Mouse (Mus musculus): ENCODE data around the gene Abcd4. TPM values are rescaled to one million over a fixed set of nuclear protein-coding genes. Genes with fewer than 3 reads are reported as not detected.

Abcd4 gene
- polyA plus RNA-seq, 1 experiment from 2014 or later, result 13.2 TPM

- peak; percentile 59 for ATAC-seq (ENCODE audit: insufficient read depth, low FRiP score)
- peak overlapping the region; percentile 65 for H3K4me2 ChIP-seq (ENCODE audit: low read depth, low read length)
- H3K36me3 ChIP-seq (ENCODE audit: control insufficient read depth, insufficient read depth, low read length), result no peaks in the 10 kb centered on the region
- H3K27ac ChIP-seq (ENCODE audit: low read length), result no peak overlapping the region
- no peaks in the 10 kb centered on the region for H3K4me1 ChIP-seq (ENCODE audit: control insufficient read depth, insufficient read depth, low read length)
- H3K4me3 ChIP-seq (replicated peaks; ENCODE audit: low read length), result peak overlapping the region; percentile 80
- no peaks in the 10 kb centered on the region for H3K27me3 ChIP-seq (ENCODE audit: control insufficient read depth, insufficient read depth, low read length)
- 7% methylated on average over 10 of the region's 10 CpGs for WGBS
- H3K9ac ChIP-seq (ENCODE audit: low read length), result peak overlapping the region; percentile 93
- H3K9me3 ChIP-seq (replicated peaks; ENCODE audit: control insufficient read depth, low read length), result no peaks in the 10 kb centered on the region
These were observed 450 bp upstream of the Abcd4 start for GRCm38 (mm10) chr12:84617663-84618062.

GRCm38 (mm10) chr12:84614524-84614923 lies 2.7 kb downstream of the Abcd4 start:
- H3K4me3 ChIP-seq (replicated peaks; ENCODE audit: low read length), result no peak overlapping the region
- H3K4me1 ChIP-seq (ENCODE audit: control insufficient read depth, insufficient read depth, low read length), result no peaks in the 10 kb centered on the region
- 57% methylated on average over 7 of the region's 7 CpGs for WGBS
- no peak for ATAC-seq (ENCODE audit: insufficient read depth, low FRiP score)
- no peak overlapping the region for H3K4me2 ChIP-seq (ENCODE audit: low read depth, low read length)
- no peaks in the 10 kb centered on the region for H3K36me3 ChIP-seq (ENCODE audit: control insufficient read depth, insufficient read depth, low read length)
- H3K27me3 ChIP-seq (ENCODE audit: control insufficient read depth, insufficient read depth, low read length), result no peaks in the 10 kb centered on the region
- H3K9me3 ChIP-seq (replicated peaks; ENCODE audit: control insufficient read depth, low read length), result no peaks in the 10 kb centered on the region
- no peak overlapping the region for H3K9ac ChIP-seq (ENCODE audit: low read length)
- no peak overlapping the region for H3K27ac ChIP-seq (ENCODE audit: low read length)

GRCm38 (mm10) chr12:84614001-84614400 lies 3.2 kb downstream of the Abcd4 start:
- Histone ChIP-seq H3K9me3 (replicated peaks; ENCODE audit: control insufficient read depth, low read length) (no peaks in the 10 kb centered on the region), H3K4me3 (replicated peaks; ENCODE audit: low read length) (no peak overlapping the region), H3K27ac (ENCODE audit: low read length) (no peak overlapping the region), H3K4me1 (ENCODE audit: control insufficient read depth, insufficient read depth, low read length) (no peaks in the 10 kb centered on the region), H3K36me3 (ENCODE audit: control insufficient read depth, insufficient read depth, low read length) (no peaks in the 10 kb centered on the region), H3K9ac (ENCODE audit: low read length) (no peak overlapping the region), H3K27me3 (ENCODE audit: control insufficient read depth, insufficient read depth, low read length) (no peaks in the 10 kb centered on the region), H3K4me2 (ENCODE audit: low read depth, low read length) (no peak overlapping the region)
- 85% methylated on average over 11 of the region's 11 CpGs for WGBS
- ATAC-seq (ENCODE audit: insufficient read depth, low FRiP score), result no peak

GRCm38 (mm10) chr12:84612518-84612917 lies 4.7 kb downstream of the Abcd4 start:
- H3K4me2 ChIP-seq (ENCODE audit: low read depth, low read length), result no peak overlapping the region
- H3K9ac ChIP-seq (ENCODE audit: low read length), result no peak overlapping the region
- WGBS, result 67% methylated on average over 8 of the region's 8 CpGs
- no peak for ATAC-seq (ENCODE audit: insufficient read depth, low FRiP score)
- no peaks in the 10 kb centered on the region for H3K9me3 ChIP-seq (replicated peaks; ENCODE audit: control insufficient read depth, low read length)
- H3K36me3 ChIP-seq (ENCODE audit: control insufficient read depth, insufficient read depth, low read length), result no peaks in the 10 kb centered on the region
- H3K4me1 ChIP-seq (ENCODE audit: control insufficient read depth, insufficient read depth, low read length), result no peaks in the 10 kb centered on the region
- H3K27ac ChIP-seq (ENCODE audit: low read length), result no peak overlapping the region
- H3K27me3 ChIP-seq (ENCODE audit: control insufficient read depth, insufficient read depth, low read length), result no peaks in the 10 kb centered on the region
- H3K4me3 ChIP-seq (replicated peaks; ENCODE audit: low read length), result no peak overlapping the region

- H3K4me2 ChIP-seq (ENCODE audit: low read depth, low read length), result no peak overlapping the region
- no peaks in the 10 kb centered on the region for H3K4me1 ChIP-seq (ENCODE audit: control insufficient read depth, insufficient read depth, low read length)
- 86% methylated on average over 10 of the region's 10 CpGs for WGBS
- no peak overlapping the region for H3K9ac ChIP-seq (ENCODE audit: low read length)
- no peak for ATAC-seq (ENCODE audit: insufficient read depth, low FRiP score)
- H3K27ac ChIP-seq (ENCODE audit: low read length), result no peak overlapping the region
- H3K36me3 ChIP-seq (ENCODE audit: control insufficient read depth, insufficient read depth, low read length), result no peaks in the 10 kb centered on the region
- H3K4me3 ChIP-seq (replicated peaks; ENCODE audit: low read length), result no peak overlapping the region
- no peaks in the 10 kb centered on the region for H3K27me3 ChIP-seq (ENCODE audit: control insufficient read depth, insufficient read depth, low read length)
- H3K9me3 ChIP-seq (replicated peaks; ENCODE audit: control insufficient read depth, low read length), result no peaks in the 10 kb centered on the region
These were observed 5.5 kb downstream of the Abcd4 start for GRCm38 (mm10) chr12:84611718-84612117.

GRCm38 (mm10) chr12:84605860-84606259 lies 11.4 kb downstream of the Abcd4 start:
- ATAC-seq (ENCODE audit: insufficient read depth, low FRiP score), result no peak
- H3K27me3 ChIP-seq (ENCODE audit: control insufficient read depth, insufficient read depth, low read length), result no peaks in the 10 kb centered on the region
- H3K9me3 ChIP-seq (replicated peaks; ENCODE audit: control insufficient read depth, low read length), result no peaks in the 10 kb centered on the region
- H3K4me3 ChIP-seq (replicated peaks; ENCODE audit: low read length), result no peak overlapping the region
- no peak overlapping the region for H3K9ac ChIP-seq (ENCODE audit: low read length)
- no peak overlapping the region for H3K4me2 ChIP-seq (ENCODE audit: low read depth, low read length)
- no peak overlapping the region for H3K27ac ChIP-seq (ENCODE audit: low read length)
- WGBS, result 80% methylated on average over 7 of the region's 7 CpGs
- H3K4me1 ChIP-seq (ENCODE audit: control insufficient read depth, insufficient read depth, low read length), result no peaks in the 10 kb centered on the region
- H3K36me3 ChIP-seq (ENCODE audit: control insufficient read depth, insufficient read depth, low read length), result 0 out of 2 replicates have a peak, but pooled peaks cover 4% of the 10 kb centered on the region

GRCm38 (mm10) chr12:84604001-84604400 lies 13.2 kb downstream of the Abcd4 start:
- Histone ChIP-seq H3K9me3 (replicated peaks; ENCODE audit: control insufficient read depth, low read length) (no peaks in the 10 kb centered on the region), H3K36me3 (ENCODE audit: control insufficient read depth, insufficient read depth, low read length) (0 out of 2 replicates have a peak, but pooled peaks cover 4% of the 10 kb centered on the region), H3K9ac (ENCODE audit: low read length) (no peak overlapping the region), H3K27me3 (ENCODE audit: control insufficient read depth, insufficient read depth, low read length) (no peaks in the 10 kb centered on the region), H3K27ac (ENCODE audit: low read length) (no peak overlapping the region), H3K4me1 (ENCODE audit: control insufficient read depth, insufficient read depth, low read length) (no peaks in the 10 kb centered on the region), H3K4me3 (replicated peaks; ENCODE audit: low read length) (no peak overlapping the region), H3K4me2 (ENCODE audit: low read depth, low read length) (no peak overlapping the region)
- ATAC-seq (ENCODE audit: insufficient read depth, low FRiP score), result no peak
- WGBS, result 79% methylated on average over 6 of the region's 7 CpGs

GRCm38 (mm10) chr12:84598324-84598723 lies 18.9 kb downstream of the Abcd4 start:
- Histone ChIP-seq H3K27ac (ENCODE audit: low read length) (no peak overlapping the region), H3K36me3 (ENCODE audit: control insufficient read depth, insufficient read depth, low read length) (0 out of 2 replicates have a peak, but pooled peaks cover 4% of the 10 kb centered on the region), H3K9me3 (replicated peaks; ENCODE audit: control insufficient read depth, low read length) (no peaks in the 10 kb centered on the region), H3K27me3 (ENCODE audit: control insufficient read depth, insufficient read depth, low read length) (no peaks in the 10 kb centered on the region), H3K4me3 (replicated peaks; ENCODE audit: low read length) (no peak overlapping the region), H3K9ac (ENCODE audit: low read length) (no peak overlapping the region), H3K4me2 (ENCODE audit: low read depth, low read length) (no peak overlapping the region), H3K4me1 (ENCODE audit: control insufficient read depth, insufficient read depth, low read length) (no peaks in the 10 kb centered on the region)
- WGBS, result 17% methylated on average over 8 of the region's 8 CpGs
- no peak for ATAC-seq (ENCODE audit: insufficient read depth, low FRiP score)

- Histone ChIP-seq H3K36me3 (ENCODE audit: control insufficient read depth, insufficient read depth, low read length) (no peaks in the 10 kb centered on the region), H3K9me3 (replicated peaks; ENCODE audit: control insufficient read depth, low read length) (no peaks in the 10 kb centered on the region), H3K4me1 (ENCODE audit: control insufficient read depth, insufficient read depth, low read length) (0 out of 2 replicates have a peak, but pooled peaks cover 4% of the 10 kb centered on the region), H3K4me3 (replicated peaks; ENCODE audit: low read length) (peak overlapping the region; percentile 48), H3K9ac (ENCODE audit: low read length) (peak overlapping the region; percentile 64), H3K27ac (ENCODE audit: low read length) (no peak overlapping the region), H3K27me3 (ENCODE audit: control insufficient read depth, insufficient read depth, low read length) (no peaks in the 10 kb centered on the region), H3K4me2 (ENCODE audit: low read depth, low read length) (peak overlapping the region; percentile 91)
- ATAC-seq (ENCODE audit: insufficient read depth, low FRiP score), result peak; percentile 46; the same call in 1 of the 2 replicates
- WGBS, result 1% methylated on average over 54 of the region's 54 CpGs
These were observed 27.1 kb downstream of the Abcd4 start for GRCm38 (mm10) chr12:84589825-84590761.
